Mouse (Mus musculus): ENCODE results near the gene Rasgrp4. TPM values are rescaled to one million over a fixed set of nuclear protein-coding genes. Genes with fewer than 3 reads are reported as not detected.

Gene Rasgrp4
- total and polyA plus RNA-seq, 3 experiments = 0.26 to 3.2 (median 1.4) TPM

- TF ChIP-seq EP300 (IDR thresholded peaks at IDR 0.05; ENCODE audit: low read length) = no peak
- peak; percentile 38; the same call in 1 of the 2 replicates for TF ChIP-seq NRF1 (IDR thresholded peaks at IDR 0.05; ENCODE audit: low read depth, low read length)
- TF ChIP-seq NELFE (IDR thresholded peaks at IDR 0.05; ENCODE audit: low read depth, low read length) = peak; percentile 30; the same call in 1 of the 2 replicates
- TF ChIP-seq MAZ (IDR thresholded peaks at IDR 0.05; ENCODE audit: low read depth, low read length) = 0 out of 2 replicates have a peak, but pooled peaks have one; percentile 45
- no peak for TF ChIP-seq ZMIZ1 (IDR thresholded peaks at IDR 0.05; ENCODE audit: low read depth, low read length)
- TF ChIP-seq IRF4 (IDR thresholded peaks at IDR 0.05; ENCODE audit: low read depth, low read length) = no peak
- 0 out of 2 replicates have a peak, but pooled peaks have one; percentile 38 for TF ChIP-seq RCOR1 (conservative IDR thresholded peaks at IDR 0.05; ENCODE audit: low read depth, low read length)
These were observed 21.5 kb downstream of the Rasgrp4 start, which contains the start of gene Fam98c (continued) for GRCm38 (mm10) chr7:29155838-29156782.

DNA sequence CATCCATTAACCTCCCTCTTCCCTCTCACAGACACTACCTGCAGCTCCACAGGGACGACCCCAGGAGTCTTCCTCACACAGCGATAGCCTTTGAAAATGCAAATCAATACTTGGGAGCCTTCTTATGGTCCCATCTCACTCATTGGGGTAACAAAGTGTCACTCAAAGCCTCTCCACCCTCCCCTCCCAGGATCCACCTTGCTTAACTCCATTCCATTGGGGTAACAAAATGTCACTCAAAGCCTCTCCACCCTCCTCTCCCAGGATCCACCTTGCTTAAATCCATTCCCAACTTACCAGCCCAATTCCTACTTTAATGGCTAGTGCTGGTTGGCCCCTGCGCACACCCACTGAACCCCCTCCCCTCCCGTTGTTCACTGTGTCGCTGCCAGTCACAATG is 23.6 kb downstream of the Rasgrp4 start:
- DNase-seq (ENCODE audit: extremely low read depth) = no peak
- H3K27ac ChIP-seq (ENCODE audit: insufficient read depth, low read depth) = no peak overlapping the region
- H3K4me2 ChIP-seq (ENCODE audit: insufficient read depth, low read depth, poor library complexity, severe bottlenecking) = no peak overlapping the region
- TF ChIP-seq KAT2A (IDR thresholded peaks at IDR 0.05; ENCODE audit: insufficient replicate concordance, low read length) (no peak), MAX (IDR thresholded peaks at IDR 0.05; ENCODE audit: low read length) (no peak), MXI1 (IDR thresholded peaks at IDR 0.05; ENCODE audit: low read depth, low read length) (no peak), SMC3 (IDR thresholded peaks at IDR 0.05; ENCODE audit: low read depth, low read length) (no peak), MYC (IDR thresholded peaks at IDR 0.05; ENCODE audit: low read depth, low read length) (no peak), EP300 (IDR thresholded peaks at IDR 0.05; ENCODE audit: low read length) (no peak)
- H3K9ac ChIP-seq (ENCODE audit: insufficient read depth, low read depth) = no peak overlapping the region
- in situ Hi-C loops (cut with MboI; ENCODE audit: low pct_ligation_motif_present, low pct_unique_long_range_greater_than_20kb, low sequenced_read_pairs) (no loop called here), dilution Hi-C loops (cut with MboI; ENCODE audit: extremely low pct_ligation_motif_present, extremely low pct_unique_long_range_greater_than_20kb, low sequenced_read_pairs) (no loop called here)
- H3K4me3 ChIP-seq (replicated peaks in 1 of 3; ENCODE audit: low read depth in 2 of 3, low read length in 2 of 3, poor library complexity in 1 of 3) = no peak overlapping the region
- peaks cover 9 to 24% of the 10 kb centered on the region in 2 experiments for H3K4me1 ChIP-seq (ENCODE audit: control insufficient read depth in 1 of 2, insufficient read depth in 2 of 2)
- peaks cover 11 to 35% of the 10 kb centered on the region in 2 experiments for H3K36me3 ChIP-seq (replicated peaks in 1 of 2; ENCODE audit: control insufficient read depth in 1 of 2, insufficient read depth in 1 of 2, low read length in 1 of 2)
- no peaks in the 10 kb centered on the region for H3K79me2 ChIP-seq (replicated peaks; ENCODE audit: control insufficient read depth, extremely low read depth, insufficient read depth, poor library complexity, severe bottlenecking)
- no peaks in the 10 kb centered on the region for H3K27me3 ChIP-seq (replicated peaks)
- H3K9me3 ChIP-seq (replicated peaks; ENCODE audit: low read length) = peaks cover 6% of the 10 kb centered on the region

- no peak for TF ChIP-seq MAFK (IDR thresholded peaks at IDR 0.05; ENCODE audit: insufficient replicate concordance, low read length)
- TF ChIP-seq GABPA (IDR thresholded peaks at IDR 0.05; ENCODE audit: insufficient replicate concordance, low read depth, low read length) = no peak
- TF ChIP-seq ELF1 (IDR thresholded peaks at IDR 0.05; ENCODE audit: low read depth, low read length) = no peak
- TF ChIP-seq NELFE (IDR thresholded peaks at IDR 0.05; ENCODE audit: low read depth, low read length) = no peak
- no peak for TF ChIP-seq MYC (IDR thresholded peaks at IDR 0.05; ENCODE audit: low read depth, low read length)
- TF ChIP-seq ZNF384 (IDR thresholded peaks at IDR 0.05; ENCODE audit: low read depth, low read length) = no peak
- no peak for TF ChIP-seq RAD21 (IDR thresholded peaks at IDR 0.05; ENCODE audit: low read depth, low read length)
- no peak for TF ChIP-seq RCOR1 (conservative IDR thresholded peaks at IDR 0.05; ENCODE audit: low read depth, low read length)
- TF ChIP-seq TBP (conservative IDR thresholded peaks at IDR 0.05; ENCODE audit: low read depth, low read length) = no peak
- no peak for TF ChIP-seq ZMIZ1 (IDR thresholded peaks at IDR 0.05; ENCODE audit: low read depth, low read length)
- no peak overlapping the region for H3K27ac ChIP-seq (ENCODE audit: insufficient read depth, low read depth)
- dilution Hi-C loops (cut with MboI; ENCODE audit: extremely low pct_ligation_motif_present, extremely low pct_unique_long_range_greater_than_20kb, low sequenced_read_pairs) = no loop called here
- no peak overlapping the region for H3K9ac ChIP-seq (ENCODE audit: insufficient read depth, low read depth)
- no peak overlapping the region for H3K4me3 ChIP-seq (replicated peaks in 1 of 3; ENCODE audit: low read depth in 2 of 3, low read length in 2 of 3, poor library complexity in 1 of 3)
- in situ Hi-C loops (cut with MboI; ENCODE audit: low pct_ligation_motif_present, low pct_unique_long_range_greater_than_20kb, low sequenced_read_pairs) = no loop called here
- H3K27me3 ChIP-seq (replicated peaks) = no peaks in the 10 kb centered on the region
- no peaks in the 10 kb centered on the region for H3K9me3 ChIP-seq (replicated peaks; ENCODE audit: low read length)
- DNase-seq (ENCODE audit: extremely low read depth) = no peak
- peaks cover 10 to 41% of the 10 kb centered on the region in 2 experiments for H3K36me3 ChIP-seq (replicated peaks in 1 of 2; ENCODE audit: control insufficient read depth in 1 of 2, insufficient read depth in 1 of 2, low read length in 1 of 2)
- H3K79me2 ChIP-seq (replicated peaks; ENCODE audit: control insufficient read depth, extremely low read depth, insufficient read depth, poor library complexity, severe bottlenecking) = no peaks in the 10 kb centered on the region
- no peak overlapping the region for H3K4me2 ChIP-seq (ENCODE audit: insufficient read depth, low read depth, poor library complexity, severe bottlenecking)
- H3K4me1 ChIP-seq (ENCODE audit: control insufficient read depth in 1 of 2, insufficient read depth in 2 of 2) = peaks cover 12 to 26% of the 10 kb centered on the region in 2 experiments
These were observed 27.6 kb downstream of the Rasgrp4 start for GRCm38 (mm10) chr7:29162294-29162693.
